In genomic region chr5:28038115-28038514, GRCm38 (mm10) we compare ENCODE assay signal across 8 mouse cellular contexts. TPM values are rescaled to one million over a fixed set of nuclear protein-coding genes. Genes with fewer than 3 reads are reported as not detected.
A peak's percentile ranks its signal among the peaks of the same experiment; 100 is the strongest.
DNase-seq lines count a peak whose midpoint lies in the region; ATAC-seq lines count a peak whose summit lies in the region.

No protein-coding gene starts in this region.

- peak; percentile 8 for DNase-seq in retina, adult 2 months (ENCODE audit: low read depth, low spot score)
- DNase-seq in retina, embryonic 14.5 days (ENCODE audit: low spot score) = no peak
- peak; percentile 36 for DNase-seq in brain, adult 2 months (ENCODE audit: low read depth, low spot score)
- peak; percentile 24 for DNase-seq in large intestine, adult 2 months (ENCODE audit: low read depth, low spot score)

- H3K36me3 ChIP-seq in heart, embryonic 11.5 days (ENCODE audit: control insufficient read depth, insufficient read depth, low read length) = no peaks in the 10 kb centered on the region
- H3K36me3 ChIP-seq in stomach, embryonic 14.5 days (ENCODE audit: control insufficient read depth, insufficient read depth, low read length) = no peaks in the 10 kb centered on the region

- peak; percentile 55; the same call in 1 of the 2 replicates for ATAC-seq in heart, embryonic 11.5 days (replicated peaks; ENCODE audit: insufficient number of reproducible peaks, low FRiP score, low TSS enrichment)
- ATAC-seq in stomach, embryonic 14.5 days (ENCODE audit: insufficient number of reproducible peaks, insufficient read depth, low FRiP score, low read depth) = peak; percentile 25
- ATAC-seq in monocyte, adult 5-6 weeks (replicated peaks; ENCODE audit: insufficient number of reproducible peaks, low FRiP score, low TSS enrichment, poor library complexity, severe bottlenecking) = no peak
- no peak for ATAC-seq in megakaryocyte, adult 5-6 weeks (ENCODE audit: poor library complexity, severe bottlenecking)

- H3K27me3 ChIP-seq in heart, embryonic 11.5 days (ENCODE audit: control insufficient read depth, insufficient read depth, low read length) = no peaks in the 10 kb centered on the region
- no peaks in the 10 kb centered on the region for H3K27me3 ChIP-seq in stomach, embryonic 14.5 days (ENCODE audit: control insufficient read depth, insufficient read depth, low read length)

- WGBS in heart, embryonic 11.5 days (ENCODE audit: insufficient replicate concordance) = 24% methylated on average over 2 of the region's 2 CpGs
- 5% methylated on average over 2 of the region's 2 CpGs for WGBS in large intestine, adult 2 months
- 11% methylated on average over 2 of the region's 2 CpGs for WGBS in stomach, embryonic 14.5 days

- H3K9ac ChIP-seq in heart, embryonic 11.5 days (ENCODE audit: low read depth, low read length) = no peak overlapping the region
- no peak overlapping the region for H3K9ac ChIP-seq in stomach, embryonic 14.5 days (replicated peaks; ENCODE audit: low read depth, low read length)

- peak overlapping the region; percentile 32; the same call in 1 of the 2 replicates for H3K27ac ChIP-seq in heart, embryonic 11.5 days (ENCODE audit: low read depth, low read length)
- H3K27ac ChIP-seq in stomach, embryonic 14.5 days (ENCODE audit: low read length) = no peak overlapping the region; the same call in 1 of the 2 replicates

- H3K4me3 ChIP-seq in heart, embryonic 11.5 days (ENCODE audit: low read depth, low read length) = no peak overlapping the region
- H3K4me3 ChIP-seq in stomach, embryonic 14.5 days (ENCODE audit: low read depth, low read length) = no peak overlapping the region

- H3K9me3 ChIP-seq in heart, embryonic 11.5 days (replicated peaks; ENCODE audit: control insufficient read depth, low read length) = no peaks in the 10 kb centered on the region
- no peaks in the 10 kb centered on the region for H3K9me3 ChIP-seq in stomach, embryonic 14.5 days (ENCODE audit: control insufficient read depth, low read depth, low read length)

- peaks cover 20% of the 10 kb centered on the region for H3K4me1 ChIP-seq in heart, embryonic 11.5 days (ENCODE audit: control insufficient read depth, insufficient read depth, low read length)
- H3K4me1 ChIP-seq in stomach, embryonic 14.5 days (ENCODE audit: control insufficient read depth, insufficient read depth, low read length) = peaks cover 18% of the 10 kb centered on the region

- no peak overlapping the region for H3K4me2 ChIP-seq in heart, embryonic 11.5 days
- no peak overlapping the region for H3K4me2 ChIP-seq in stomach, embryonic 14.5 days (replicated peaks; ENCODE audit: low read depth, low read length)

RNA-seq across cellular contexts. Expression of gene Insig1, which starts 33.0 kb away (rescaled TPM):
- polyA plus RNA-seq in heart, embryonic 11.5 days (2014; fragmentation: Nextera tagmentation; extraction: Ambion mirVana) = 34.6 and 37.8 TPM in 2 replicates
- 47.7 and 64.9 TPM in 2 replicates for polyA plus RNA-seq in large intestine, adult 2 months (2012; rRNA removed)
- 69.4 and 92.6 TPM in 2 replicates for polyA plus RNA-seq in stomach, embryonic 14.5 days (2014; fragmentation: Nextera tagmentation; extraction: Ambion mirVana)
- total RNA-seq in monocyte, adult 5-6 weeks (2017) = 80.0 to 111 TPM (median 92.3 TPM) in 3 replicates
- 25.2 and 26.9 TPM in 2 replicates for total RNA-seq in megakaryocyte, adult 5-6 weeks (2015)
- 30.7 and 33.2 TPM in 2 replicates for total RNA-seq in megakaryocyte, adult 5-6 weeks (2017)

Comparison
In these comparisons a context has a peak if more than half of its experiments do, and no peak if none do; other contexts are left out.
1. ATAC-seq: peak in heart, embryonic 11.5 days (single experiment) and stomach, embryonic 14.5 days (single experiment); none in monocyte, adult 5-6 weeks (single experiment) and megakaryocyte, adult 5-6 weeks (single experiment).